Mouse (Mus musculus) stomach, postnatal 0 days (tissue): ENCODE measurements around the gene Slc44a2. TPM values are rescaled to one million over a fixed set of nuclear protein-coding genes. Genes with fewer than 3 reads are reported as not detected.
A peak's percentile ranks its signal among the peaks of the same experiment; 100 is the strongest.

Experiments used
- ATAC-seq: fragments of 200-750 bp; cut with Nextera tagmentation; 2 replicates; pipeline ENCODE4 v1.8.0; 2017; ENCODE audit not compliant: low FRiP score, low TSS enrichment
- DNase-seq: peaks from one replicate; pipeline ENCODE4 v3.0.0-alpha.2; 2016; ENCODE audit warnings: low spot score
- H3K27ac ChIP-seq: fragments of 300-500 bp; sonication (generic); replicated peaks from 2 replicates; pipeline ENCODE4 v1.5.1; 2014; ENCODE audit warnings: mild to moderate bottlenecking, control low read depth
- H3K27me3 ChIP-seq: fragments of 300-500 bp; sonication (generic); 2 replicates; pipeline ENCODE4 v1.6.1; 2014; ENCODE audit warnings: low read length; ENCODE audit not compliant: control insufficient read depth, insufficient read depth
- H3K36me3 ChIP-seq: fragments of 300-500 bp; sonication (generic); 2 replicates; pipeline ENCODE4 v1.6.1; 2014; ENCODE audit warnings: low read length, mixed read lengths; ENCODE audit not compliant: control insufficient read depth, insufficient read depth
- H3K4me1 ChIP-seq: fragments of 300-500 bp; sonication (generic); replicated peaks from 2 replicates; pipeline ENCODE4 v1.6.1; 2014; ENCODE audit warnings: antibody characterized with exemption; ENCODE audit not compliant: control insufficient read depth, insufficient read depth
- H3K4me2 ChIP-seq: fragments of 300-500 bp; sonication (generic); replicated peaks from 2 replicates; pipeline ENCODE4 v1.6.1; 2014; ENCODE audit warnings: low read depth, mild to moderate bottlenecking, control low read depth, moderate library complexity
- H3K4me3 ChIP-seq: fragments of 300-500 bp; sonication (generic); 2 replicates; pipeline ENCODE4 v1.5.1; 2014; ENCODE audit warnings: low read depth, low read length, control low read depth
- H3K9ac ChIP-seq: fragments of 300-500 bp; sonication (generic); 2 replicates; pipeline ENCODE4 v1.6.1; 2014; ENCODE audit warnings: mild to moderate bottlenecking, low read length, control low read depth, mixed read lengths
- H3K9me3 ChIP-seq: fragments of 300-500 bp; sonication (generic); 2 replicates; pipeline ENCODE4 v1.6.1; 2016; ENCODE audit warnings: low read length; ENCODE audit not compliant: control insufficient read depth
- CTCF ChIP-seq: IDR thresholded peaks from 2 replicates; pipeline ENCODE4 v1.5.1; 2016; ENCODE audit warnings: antibody characterized with exemption, low read depth, mild to moderate bottlenecking, moderate library complexity
- EP300 ChIP-seq: optimal IDR thresholded peaks from 2 replicates; pipeline ENCODE3; 2016; ENCODE audit warnings: antibody characterized with exemption
- WGBS: fragments of 180-500 bp; shearing (Covaris S2); extraction: QIAGEN DNeasy Blood & Tissue Kit; methylation state at CpG from one replicate; pipeline ENCODE4 v1.1.7; 2014; 5-methylcytosine and 5-hydroxymethylcytosine counted together
- polyA plus RNA-seq: library from polyadenylated mRNA; unstranded; fragments of >200 nt; fragmentation: Nextera tagmentation; extraction: Ambion mirVana; gene quantifications from 2 replicates; pipeline ENCODE4 v1.2.1, GENCODE M21; 2015

Gene Slc44a2
- polyA plus RNA-seq, 1 experiment from 2014 or later: 55.2 TPM

GRCm38 (mm10) chr9:21286753-21287152 is 33.7 kb upstream of the Slc44a2 start:
- Histone ChIP-seq H3K9ac (peak overlapping the region; percentile 72; the same call in 1 of the 2 replicates), H3K27ac (peak overlapping the region; percentile 30; the same call in 1 of the 2 replicates), H3K9me3 (no peaks in the 10 kb centered on the region), H3K4me1 (peaks cover 6% of the 10 kb centered on the region; the same call in 1 of the 2 replicates), H3K27me3 (no peaks in the 10 kb centered on the region), H3K36me3 (peaks cover 7% of the 10 kb centered on the region; the same call in 1 of the 2 replicates), H3K4me3 (peak overlapping the region; percentile 75; the same call in 1 of the 2 replicates), H3K4me2 (peak overlapping the region; percentile 80)
- ATAC-seq: no peak
- 53% methylated on average over 3 of the region's 3 CpGs for WGBS
- TF ChIP-seq CTCF (no peak), EP300 (no peak)
- DNase-seq: no peak

- DNase-seq (peak; percentile 98), ATAC-seq (peak; percentile 81)
- peak within 1 kb of the TSS; percentile 90 for H3K27ac ChIP-seq
- TF ChIP-seq EP300 (no peak), CTCF (peak; percentile 35)
- peak within 1 kb of the TSS; percentile 72 for H3K9ac ChIP-seq
- H3K4me2 ChIP-seq: peak within 1 kb of the TSS; percentile 80
- H3K27me3 ChIP-seq: no peaks in the 10 kb centered on the region
- WGBS: under 1% methylated on average over 59 of the region's 59 CpGs
- peak within 1 kb of the TSS; percentile 75 for H3K4me3 ChIP-seq
- H3K36me3 ChIP-seq: no peaks in the 10 kb centered on the region
- no peaks in the 10 kb centered on the region for H3K9me3 ChIP-seq
- H3K4me1 ChIP-seq: peaks cover 6% of the 10 kb centered on the region; the same call in 1 of the 2 replicates
These were observed 32.7 kb upstream of the Slc44a2 start, which contains the start of gene Kri1 for GRCm38 (mm10) chr9:21287571-21288402. Gene Kri1 (minus strand): TSS chr9:21287969.

GRCm38 (mm10) chr9:21288404-21289336 is 31.8 kb upstream of the Slc44a2 start:
- no peaks in the 10 kb centered on the region for H3K27me3 ChIP-seq
- WGBS: 73% methylated on average over 13 of the region's 13 CpGs
- TF ChIP-seq CTCF (no peak), EP300 (no peak)
- H3K9me3 ChIP-seq: no peaks in the 10 kb centered on the region
- ATAC-seq (no peak), DNase-seq (no peak)
- no peaks in the 10 kb centered on the region for H3K36me3 ChIP-seq
- peaks cover 6% of the 10 kb centered on the region; the same call in 1 of the 2 replicates for H3K4me1 ChIP-seq
- peak overlapping the region; percentile 75 for H3K4me3 ChIP-seq
- H3K4me2 ChIP-seq: peak overlapping the region; percentile 80
- H3K27ac ChIP-seq: peak overlapping the region; percentile 80
- peak overlapping the region; percentile 14; the same call in 1 of the 2 replicates for H3K9ac ChIP-seq

DNA sequence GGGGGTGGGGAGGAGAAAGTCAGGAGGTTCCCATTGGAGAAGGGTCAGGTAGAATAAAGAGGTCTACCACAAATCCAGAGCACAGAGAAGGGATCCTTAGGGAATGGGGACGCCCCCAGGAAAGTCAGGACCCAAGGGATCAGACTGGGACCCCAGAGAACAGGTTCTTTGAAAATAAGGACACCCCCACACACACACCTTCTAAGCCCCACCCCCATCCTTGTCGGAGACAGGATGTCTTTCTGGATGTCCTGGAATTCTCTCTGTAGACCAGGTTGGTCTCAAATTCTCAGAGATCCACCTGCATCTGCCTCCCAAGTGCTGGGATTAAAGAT is 31.2 kb upstream of the Slc44a2 start:
- Histone ChIP-seq H3K4me1 (peaks cover 6% of the 10 kb centered on the region; the same call in 1 of the 2 replicates), H3K27ac (no peak overlapping the region; the same call in 1 of the 2 replicates), H3K4me3 (no peak overlapping the region), H3K9me3 (no peaks in the 10 kb centered on the region), H3K9ac (no peak overlapping the region), H3K36me3 (no peaks in the 10 kb centered on the region), H3K4me2 (peak overlapping the region; percentile 80), H3K27me3 (no peaks in the 10 kb centered on the region)
- WGBS: 79% methylated on average over 2 of the region's 2 CpGs
- ATAC-seq: no peak
- TF ChIP-seq CTCF (no peak), EP300 (no peak)
- DNase-seq: no peak

DNA sequence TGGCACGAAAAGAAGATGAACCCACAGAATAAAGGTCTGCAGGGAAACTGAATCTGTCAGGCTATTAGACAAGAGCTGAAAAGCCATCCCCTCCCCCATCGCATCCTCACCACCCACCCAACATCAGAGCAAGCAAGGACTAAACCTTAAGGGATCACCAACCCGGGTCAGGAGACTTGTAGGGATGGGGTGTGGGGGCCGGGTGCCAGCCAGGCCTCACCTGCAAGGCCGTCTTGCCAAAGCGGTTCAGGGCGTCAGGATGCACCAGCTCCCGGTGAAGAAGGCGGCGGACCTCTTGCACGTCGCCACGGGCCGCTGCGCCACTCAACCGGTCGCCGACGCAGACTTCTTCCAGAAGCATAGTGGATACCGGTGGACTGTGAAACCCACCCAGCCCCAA is 29.9 kb upstream of the Slc44a2 start:
- Histone ChIP-seq H3K27me3 (no peaks in the 10 kb centered on the region), H3K4me3 (peak overlapping the region; percentile 69), H3K9ac (peak overlapping the region; percentile 77), H3K4me2 (peak overlapping the region; percentile 80), H3K27ac (peak overlapping the region; percentile 86), H3K4me1 (peaks cover 6% of the 10 kb centered on the region; the same call in 1 of the 2 replicates), H3K36me3 (no peaks in the 10 kb centered on the region), H3K9me3 (no peaks in the 10 kb centered on the region)
- WGBS: under 1% methylated on average over 20 of the region's 20 CpGs
- ATAC-seq (no peak), DNase-seq (no peak)
- no peak for TF ChIP-seq EP300
- TF ChIP-seq CTCF: no peak
